Mouse (Mus musculus): ENCODE results near the gene Strn.

DNA sequence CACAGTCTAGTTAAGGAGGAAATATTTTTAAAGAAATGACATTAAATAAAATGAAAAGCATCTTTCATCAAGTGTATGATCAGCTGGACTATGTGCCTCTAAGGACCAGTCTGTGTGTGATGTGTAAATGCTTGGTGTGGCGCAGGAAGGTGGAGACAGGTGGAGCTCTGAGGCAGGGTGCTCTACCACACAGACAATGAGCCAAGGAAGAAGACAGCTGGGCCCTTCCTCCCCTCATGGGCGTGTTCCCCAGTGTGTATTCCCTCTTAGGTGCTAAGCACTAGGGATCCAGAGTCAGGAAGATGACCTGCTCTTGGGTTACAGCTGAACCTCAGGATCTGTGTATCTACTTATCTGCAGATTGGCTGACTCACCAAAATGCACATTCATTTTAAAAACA, 122.5 kb downstream of the Strn start:
- TF ChIP-seq CTCF (IDR thresholded peaks at IDR 0.05; ENCODE audit: low read depth, low read length) (no peak), GATA1 (IDR thresholded peaks at IDR 0.05; ENCODE audit: borderline replicate concordance, low read length) (no peak)

Measured in G1E (cell line).